Mouse (Mus musculus): Measurements from ENCODE around the gene Gcm1.
"Not testable (repeated sequence)": the region's sequence is repeated elsewhere in the genome, so short reads cannot be mapped to it uniquely, and the experiment has no call there.

Gene Gcm1

GRCm38 (mm10) chr9:78046755-78047154 lies 5.0 kb upstream of the Gcm1 start:
- DNase-seq (ENCODE audit: low read depth, low spot score) = no peak

GRCm38 (mm10) chr9:78050452-78050970 lies 1.2 kb upstream of the Gcm1 start:
- DNase-seq (ENCODE audit: low read depth, low spot score) = no peak

GRCm38 (mm10) chr9:78053821-78054220 lies 2.1 kb downstream of the Gcm1 start:
- DNase-seq (ENCODE audit: low read depth, low spot score) = no peak

GRCm38 (mm10) chr9:78054298-78054697 lies 2.6 kb downstream of the Gcm1 start:
- DNase-seq (ENCODE audit: low read depth, low spot score) = no peak

- no peak for DNase-seq (ENCODE audit: low read depth, low spot score)
These were observed 7.9 kb downstream of the Gcm1 start for GRCm38 (mm10) chr9:78059525-78060120.

GRCm38 (mm10) chr9:78062392-78062791 lies 10.7 kb downstream of the Gcm1 start:
- DNase-seq (ENCODE audit: low read depth, low spot score) = no peak

GRCm38 (mm10) chr9:78064121-78064520 lies 12.4 kb downstream of the Gcm1 start:
- no peak for DNase-seq (ENCODE audit: low read depth, low spot score)

- DNase-seq (ENCODE audit: low read depth, low spot score) = no peak
These were observed 18.8 kb downstream of the Gcm1 start for GRCm38 (mm10) chr9:78070496-78070895.

GRCm38 (mm10) chr9:78071626-78072025 lies 19.9 kb downstream of the Gcm1 start:
- no peak for DNase-seq (ENCODE audit: low read depth, low spot score)

GRCm38 (mm10) chr9:78073291-78073690 lies 21.6 kb downstream of the Gcm1 start:
- not testable (repeated sequence) for DNase-seq (ENCODE audit: low read depth, low spot score)

- DNase-seq (ENCODE audit: low read depth, low spot score) = no peak
These were observed 22.1 kb downstream of the Gcm1 start for GRCm38 (mm10) chr9:78073713-78074340.

- no peak for DNase-seq (ENCODE audit: low read depth, low spot score)
These were observed 23.5 kb downstream of the Gcm1 start for GRCm38 (mm10) chr9:78075256-78075655.

- DNase-seq (ENCODE audit: low read depth, low spot score) = no peak
These were observed 26.5 kb downstream of the Gcm1 start for GRCm38 (mm10) chr9:78078240-78078639.

- DNase-seq (ENCODE audit: low read depth, low spot score) = no peak
These were observed 30.1 kb downstream of the Gcm1 start for GRCm38 (mm10) chr9:78081835-78082234.

- no peak for DNase-seq (ENCODE audit: low read depth, low spot score)
These were observed 32.6 kb downstream of the Gcm1 start for GRCm38 (mm10) chr9:78084341-78084740.

- DNase-seq (ENCODE audit: low read depth, low spot score) = no peak
These were observed 34.1 kb downstream of the Gcm1 start for GRCm38 (mm10) chr9:78085722-78086287.

GRCm38 (mm10) chr9:78087751-78088150 lies 36.0 kb downstream of the Gcm1 start:
- DNase-seq (ENCODE audit: low read depth, low spot score) = no peak

- DNase-seq (ENCODE audit: low read depth, low spot score) = no peak
These were observed 36.8 kb downstream of the Gcm1 start for GRCm38 (mm10) chr9:78088521-78088920.

- no peak for DNase-seq (ENCODE audit: low read depth, low spot score)
These were observed 37.2 kb downstream of the Gcm1 start for GRCm38 (mm10) chr9:78088971-78089370.

GRCm38 (mm10) chr9:78089906-78090305 lies 38.2 kb downstream of the Gcm1 start:
- no peak for DNase-seq (ENCODE audit: low read depth, low spot score)

GRCm38 (mm10) chr9:78090596-78090995 lies 38.9 kb downstream of the Gcm1 start:
- no peak for DNase-seq (ENCODE audit: low read depth, low spot score)

- DNase-seq (ENCODE audit: low read depth, low spot score) = peak; percentile 70
These were observed 44.0 kb downstream of the Gcm1 start for GRCm38 (mm10) chr9:78095686-78096085.

GRCm38 (mm10) chr9:78096376-78096775 lies 44.7 kb downstream of the Gcm1 start:
- DNase-seq (ENCODE audit: low read depth, low spot score) = no peak
